Mouse (Mus musculus): Measurements from ENCODE around the gene Gm11084. TPM values are rescaled to one million over a fixed set of nuclear protein-coding genes. Genes with fewer than 3 reads are reported as not detected.
"Not testable (repeated sequence)": the region's sequence is repeated elsewhere in the genome, so short reads cannot be mapped to it uniquely, and the experiment has no call there.

Gene Gm11084
- total RNA-seq, 2 experiments from 2014 or later, result not detected

- ATAC-seq (replicated peaks; ENCODE audit: low FRiP score, poor library complexity, severe bottlenecking), result peak; percentile 96
Observed at GRCm38 (mm10) chr2:72996808-72997378, 10.4 kb upstream of the Gm11084 start.

- no peak for ATAC-seq (replicated peaks; ENCODE audit: low FRiP score, poor library complexity, severe bottlenecking)
Observed at GRCm38 (mm10) chr2:72995346-72996097, 9.0 kb upstream of the Gm11084 start.

GRCm38 (mm10) chr2:72994165-72994564 lies 7.6 kb upstream of the Gm11084 start:
- no peak for ATAC-seq (replicated peaks; ENCODE audit: low FRiP score, poor library complexity, severe bottlenecking)

- no peak for ATAC-seq (replicated peaks; ENCODE audit: low FRiP score, poor library complexity, severe bottlenecking)
Observed at GRCm38 (mm10) chr2:72992497-72992896, 6.0 kb upstream of the Gm11084 start.

GRCm38 (mm10) chr2:72988945-72989344 lies 2.4 kb upstream of the Gm11084 start:
- not testable (repeated sequence) for ATAC-seq (replicated peaks; ENCODE audit: low FRiP score, poor library complexity, severe bottlenecking)

GRCm38 (mm10) chr2:72985516-72985915 lies 1.0 kb downstream of the Gm11084 start:
- ATAC-seq (replicated peaks; ENCODE audit: low FRiP score, poor library complexity, severe bottlenecking), result no peak

DNA sequence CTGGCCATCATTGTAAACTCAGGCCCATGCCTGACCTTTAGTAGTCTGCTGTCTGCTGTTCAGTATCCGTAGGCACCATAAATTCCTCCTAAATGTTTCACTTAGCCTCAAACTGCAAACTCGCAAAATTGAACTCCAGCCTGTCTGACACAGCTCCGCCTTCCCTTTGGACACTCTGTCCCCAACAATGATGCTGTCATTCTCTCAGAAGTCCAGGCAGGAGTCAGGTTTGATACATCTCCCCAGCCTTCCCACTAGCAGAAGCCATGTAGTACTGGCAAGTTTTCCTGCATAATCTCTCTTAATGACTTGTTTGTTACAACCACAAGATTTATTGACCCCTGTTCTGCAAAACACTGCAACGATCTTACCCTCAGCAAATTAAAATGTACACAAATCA lies 1.7 kb downstream of the Gm11084 start:
- ATAC-seq (replicated peaks; ENCODE audit: low FRiP score, poor library complexity, severe bottlenecking), result no peak

GRCm38 (mm10) chr2:72983211-72983610 lies 3.3 kb downstream of the Gm11084 start:
- no peak for ATAC-seq (replicated peaks; ENCODE audit: low FRiP score, poor library complexity, severe bottlenecking)

- no peak for ATAC-seq (replicated peaks; ENCODE audit: low FRiP score, poor library complexity, severe bottlenecking)
Observed at GRCm38 (mm10) chr2:72982110-72982785, 4.3 kb downstream of the Gm11084 start.

- no peak for ATAC-seq (replicated peaks; ENCODE audit: low FRiP score, poor library complexity, severe bottlenecking)
Observed at GRCm38 (mm10) chr2:72981441-72982109, 4.9 kb downstream of the Gm11084 start.

- ATAC-seq (replicated peaks; ENCODE audit: low FRiP score, poor library complexity, severe bottlenecking), result no peak
Observed at GRCm38 (mm10) chr2:72981075-72981420, 5.5 kb downstream of the Gm11084 start.

DNA sequence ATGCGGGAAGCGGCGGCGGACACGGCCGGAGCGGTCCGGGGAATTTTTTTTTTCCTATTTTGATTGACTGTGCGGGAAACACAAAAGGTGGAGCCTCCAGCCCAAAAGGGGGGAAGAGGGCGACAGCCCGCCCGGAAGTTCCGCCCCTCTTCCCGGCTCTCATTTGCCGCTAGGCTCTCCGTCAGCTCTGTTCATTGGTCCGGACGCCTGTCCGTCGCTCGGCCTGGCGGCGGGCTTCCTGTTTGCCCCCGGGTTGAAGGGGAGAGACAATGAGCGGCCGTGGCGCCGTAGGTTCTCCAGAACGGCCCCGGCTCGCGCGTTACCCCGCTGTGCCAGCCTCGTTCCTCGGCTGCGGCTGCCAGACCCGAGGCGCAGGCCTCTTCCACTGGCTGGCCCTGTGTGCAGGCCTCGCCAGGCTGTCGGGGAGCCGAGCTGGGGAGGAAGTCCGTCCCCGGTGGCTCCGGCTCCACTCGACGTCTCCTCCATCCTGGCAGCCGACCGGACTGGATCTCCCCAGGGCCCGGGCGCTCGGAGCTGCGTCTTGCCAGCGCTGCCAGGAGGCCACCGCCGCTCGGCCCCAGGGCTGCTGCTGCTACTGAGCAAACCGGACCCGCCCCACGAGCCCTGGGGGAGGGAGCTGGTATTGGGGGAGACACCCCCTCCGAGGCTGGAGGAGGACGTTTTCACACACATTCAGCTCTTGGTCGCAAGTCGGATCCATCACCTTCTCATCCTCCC lies 6.0 kb downstream of the Gm11084 start, which contains the start of gene Sp3:
Sp3 (minus strand) TSS at position 110 of the 738 bp plus-strand sequence.
- peak; percentile 84 for ATAC-seq (replicated peaks; ENCODE audit: low FRiP score, poor library complexity, severe bottlenecking)

GRCm38 (mm10) chr2:72979659-72980071 lies 6.9 kb downstream of the Gm11084 start:
- ATAC-seq (replicated peaks; ENCODE audit: low FRiP score, poor library complexity, severe bottlenecking), result peak; percentile 53

DNA sequence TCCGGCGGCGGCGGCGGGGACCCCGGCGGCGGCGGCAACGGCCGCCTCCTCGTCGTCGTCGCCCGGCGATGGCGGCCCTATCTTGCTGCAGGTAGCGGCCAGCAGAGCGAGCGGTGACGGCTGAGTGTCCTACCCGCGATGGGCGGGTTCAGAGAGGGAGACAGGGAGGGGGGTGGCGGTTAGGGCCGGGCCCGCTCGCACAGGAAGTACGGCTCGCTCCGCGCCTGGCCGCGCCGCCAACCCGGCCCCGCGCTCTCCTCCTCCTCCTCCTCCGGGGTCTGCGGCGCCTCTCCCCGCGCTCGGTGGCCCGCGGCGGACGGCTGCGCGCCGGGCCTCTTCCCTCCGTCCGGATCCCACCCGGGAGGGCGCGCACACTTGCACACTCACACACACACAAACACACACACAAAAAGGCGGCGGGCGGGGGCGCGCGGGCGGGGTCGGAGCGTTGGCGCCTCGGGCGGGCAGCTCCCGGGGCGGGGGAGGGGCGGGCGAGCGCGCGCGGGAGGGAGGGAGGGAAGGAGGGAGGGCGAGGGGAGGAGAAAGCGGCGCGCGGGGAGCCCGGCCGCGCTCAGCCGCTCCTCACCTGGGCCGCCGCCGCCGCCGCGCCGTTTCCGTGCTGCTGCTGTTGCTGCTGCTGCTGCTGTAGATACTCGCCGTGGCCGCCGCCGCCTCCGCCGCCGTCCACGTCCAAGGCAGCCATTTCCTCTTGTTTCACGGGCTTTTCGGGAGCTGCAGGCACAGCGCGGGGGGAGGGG lies 7.4 kb downstream of the Gm11084 start:
- ATAC-seq (replicated peaks; ENCODE audit: low FRiP score, poor library complexity, severe bottlenecking), result peak; percentile 69

DNA sequence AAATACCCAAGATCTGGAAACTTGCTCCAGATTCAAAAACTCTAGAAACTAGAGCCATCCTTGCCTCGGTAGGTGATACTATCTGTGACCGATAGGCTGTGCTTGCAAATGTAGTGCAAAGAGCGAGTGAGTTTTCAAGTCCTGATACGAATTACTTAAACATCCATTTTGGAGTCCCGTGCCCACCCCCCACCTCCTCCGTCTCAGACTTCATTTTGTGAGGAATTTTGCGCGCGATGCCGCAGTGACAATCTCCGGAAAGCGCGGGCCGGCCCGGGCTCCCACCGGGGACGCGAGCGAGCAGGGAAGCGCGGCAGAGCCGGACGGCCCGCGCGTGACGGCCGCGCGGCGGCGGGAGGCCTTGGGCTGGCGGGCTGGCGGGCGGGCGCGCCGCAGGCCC lies 8.0 kb downstream of the Gm11084 start:
- no peak; the same call in 1 of the 2 replicates for ATAC-seq (replicated peaks; ENCODE audit: low FRiP score, poor library complexity, severe bottlenecking)

- no peak for ATAC-seq (replicated peaks; ENCODE audit: low FRiP score, poor library complexity, severe bottlenecking)
Observed at GRCm38 (mm10) chr2:72977272-72977671, 9.2 kb downstream of the Gm11084 start.

DNA sequence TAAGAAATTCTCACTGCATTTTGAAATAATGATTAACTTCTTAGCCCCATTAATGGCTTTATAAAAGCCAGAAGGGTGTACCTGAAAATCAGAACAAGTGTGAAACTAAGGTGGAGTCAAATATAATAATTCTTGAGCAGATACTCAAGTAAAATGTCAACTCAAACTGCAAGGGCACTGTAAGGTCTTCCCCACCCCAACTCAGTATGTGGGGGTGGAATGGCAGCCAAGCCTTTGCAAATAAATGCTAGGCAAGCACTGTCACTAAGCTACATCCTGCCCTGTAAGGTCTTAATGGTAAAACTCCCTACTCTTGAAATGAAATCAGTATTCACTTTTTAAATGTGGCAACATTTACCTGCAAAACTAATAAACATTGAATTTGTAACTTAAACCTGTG lies 10.5 kb downstream of the Gm11084 start:
- ATAC-seq (replicated peaks; ENCODE audit: low FRiP score, poor library complexity, severe bottlenecking), result no peak

DNA sequence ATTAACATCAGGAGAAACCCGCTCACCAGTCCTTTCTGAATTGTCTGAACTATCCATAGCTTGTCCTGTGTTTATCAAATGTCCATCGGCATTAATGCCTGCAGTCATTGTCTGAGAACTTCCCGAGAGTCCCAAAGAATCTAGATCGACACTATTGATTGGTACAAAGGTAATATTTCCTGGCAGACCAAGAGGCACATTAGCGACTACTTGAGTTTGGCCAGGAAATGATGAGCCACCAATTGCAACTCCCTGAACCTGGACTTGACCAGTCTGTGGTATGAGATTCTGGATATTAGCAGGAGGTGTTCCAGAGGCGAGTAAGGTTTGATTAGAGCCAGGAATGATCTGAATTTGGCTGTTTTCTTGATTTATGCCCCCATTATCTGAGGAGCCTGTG lies 15.7 kb downstream of the Gm11084 start:
- no peak for ATAC-seq (replicated peaks; ENCODE audit: low FRiP score, poor library complexity, severe bottlenecking)

DNA sequence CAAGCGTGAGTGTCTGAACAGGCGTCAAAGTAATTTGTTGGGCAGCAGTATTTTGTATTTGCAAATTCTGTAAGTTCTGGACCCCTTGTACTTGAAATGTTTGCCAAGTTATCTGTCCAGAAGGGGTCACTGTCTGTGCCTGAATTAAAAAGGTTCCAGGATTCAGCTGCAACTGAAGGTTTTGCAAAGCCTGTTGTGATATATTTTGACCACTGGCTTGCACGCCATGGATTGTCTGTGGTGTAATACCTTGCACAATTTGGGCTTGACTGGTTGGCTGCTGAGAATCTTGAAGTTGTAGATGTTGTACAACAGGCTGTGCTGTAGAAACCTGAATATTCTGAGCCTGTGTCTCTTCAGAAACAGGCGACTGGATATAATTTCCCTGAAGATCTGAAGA lies 16.2 kb downstream of the Gm11084 start:
- 0 out of 2 replicates have a peak, but pooled peaks have one; percentile 19 for ATAC-seq (replicated peaks; ENCODE audit: low FRiP score, poor library complexity, severe bottlenecking)

Measured in erythroid progenitor cell, adult 5-6 weeks (primary cell).